Mouse (Mus musculus) limb, embryonic 15.5 days (tissue): ENCODE data around the gene Apold1. TPM values are rescaled to one million over a fixed set of nuclear protein-coding genes. Genes with fewer than 3 reads are reported as not detected.

ENCODE experiments used
- ATAC-seq: fragments of 200-750 bp; cut with Nextera tagmentation; 2 replicates; pipeline ENCODE4 v1.8.0; 2017; ENCODE audit warnings: low read depth, moderate TSS enrichment; ENCODE audit not compliant: insufficient number of reproducible peaks, low FRiP score, low TSS enrichment
- H3K27ac ChIP-seq: fragments of 300-500 bp; sonication (generic); 2 replicates; pipeline ENCODE4 v1.5.1; 2015; ENCODE audit warnings: moderate library complexity, mild to moderate bottlenecking, inconsistent platforms
- H3K27me3 ChIP-seq: fragments of 300-500 bp; sonication (generic); 2 replicates; pipeline ENCODE4 v1.6.1; 2015; ENCODE audit warnings: inconsistent platforms
- H3K36me3 ChIP-seq: fragments of 300-500 bp; sonication (generic); 2 replicates; pipeline ENCODE4 v1.6.1; 2015; ENCODE audit warnings: inconsistent platforms
- H3K4me1 ChIP-seq: fragments of 300-500 bp; sonication (generic); 2 replicates; pipeline ENCODE4 v1.6.1; 2015; ENCODE audit warnings: inconsistent platforms
- H3K4me2 ChIP-seq: fragments of 300-500 bp; sonication (generic); 2 replicates; pipeline ENCODE4 v1.6.1; 2015; ENCODE audit warnings: mild to moderate bottlenecking, inconsistent platforms
- H3K4me3 ChIP-seq: fragments of 300-500 bp; sonication (generic); 2 replicates; pipeline ENCODE4 v1.5.1; 2015; ENCODE audit warnings: mild to moderate bottlenecking, inconsistent platforms
- H3K9ac ChIP-seq: fragments of 300-500 bp; sonication (generic); 2 replicates; pipeline ENCODE4 v1.6.1; 2015; ENCODE audit warnings: inconsistent platforms
- H3K9me3 ChIP-seq: fragments of 300-500 bp; sonication (generic); 2 replicates; pipeline ENCODE4 v1.6.1; 2016; ENCODE audit warnings: inconsistent platforms
- WGBS: fragments of 180-500 bp; shearing (Covaris S2); methylation state at CpG from one replicate; pipeline ENCODE4 v1.1.7; 2015; 5-methylcytosine and 5-hydroxymethylcytosine counted together
- polyA plus RNA-seq: library from polyadenylated mRNA; unstranded; fragments of >200 nt; fragmentation: Nextera tagmentation; extraction: Ambion mirVana; gene quantifications from 2 replicates; pipeline ENCODE4 v1.2.1, GENCODE M21; 2015

The Apold1 gene
- polyA plus RNA-seq, 1 experiment from 2014 or later, result 5.4 TPM

DNA sequence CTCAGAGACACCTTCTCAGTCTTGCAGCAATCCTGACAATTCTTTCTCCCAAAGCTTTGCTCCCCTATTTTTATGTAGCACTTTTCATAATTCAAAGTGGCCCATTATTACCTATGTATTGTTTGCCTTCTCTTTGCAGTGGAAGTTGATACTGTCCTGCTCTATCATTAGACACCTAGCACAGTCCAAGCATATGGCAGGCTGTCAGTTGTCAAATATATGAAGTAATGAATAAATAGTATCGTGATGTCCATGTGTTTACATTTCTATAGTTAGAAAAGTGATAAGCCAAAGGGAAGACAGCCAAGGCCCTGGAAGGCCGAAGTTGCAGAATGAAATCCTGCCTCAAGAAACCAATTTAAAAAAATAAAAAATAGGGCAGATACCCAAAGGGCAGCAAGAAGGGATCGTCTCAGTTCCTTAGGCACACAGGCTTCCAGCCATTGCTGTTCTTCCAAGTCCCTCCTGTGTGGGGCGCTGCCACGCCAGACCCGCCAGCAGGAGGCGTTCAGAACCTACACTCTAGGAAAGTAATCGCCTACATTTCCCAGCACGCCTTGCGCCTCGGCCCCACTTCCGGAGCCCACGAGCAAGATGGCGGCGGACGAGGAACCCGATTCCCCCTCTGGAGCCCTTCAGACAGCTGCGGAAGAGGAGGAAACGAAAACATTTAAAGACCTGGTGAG, 29.7 kb downstream of the Apold1 start, which contains the start of gene Ddx47:
Ddx47 (plus strand) TSS at position 565 of the 686 bp plus-strand sequence.
- ATAC-seq, result peak; percentile 84
- peak within 1 kb of the TSS; percentile 69 for H3K4me2 ChIP-seq
- H3K4me3 ChIP-seq, result peak within 1 kb of the TSS; percentile 70
- WGBS, result 4% methylated on average over 19 of the region's 19 CpGs
- peaks cover 8% of the 10 kb centered on the region for H3K4me1 ChIP-seq
- H3K9me3 ChIP-seq, result no peaks in the 10 kb centered on the region
- no peaks in the 10 kb centered on the region for H3K27me3 ChIP-seq
- peak within 1 kb of the TSS; percentile 9; the same call in 1 of the 2 replicates for H3K27ac ChIP-seq
- H3K9ac ChIP-seq, result peak within 1 kb of the TSS; percentile 77
- H3K36me3 ChIP-seq, result peaks cover 28% of the 10 kb centered on the region

DNA sequence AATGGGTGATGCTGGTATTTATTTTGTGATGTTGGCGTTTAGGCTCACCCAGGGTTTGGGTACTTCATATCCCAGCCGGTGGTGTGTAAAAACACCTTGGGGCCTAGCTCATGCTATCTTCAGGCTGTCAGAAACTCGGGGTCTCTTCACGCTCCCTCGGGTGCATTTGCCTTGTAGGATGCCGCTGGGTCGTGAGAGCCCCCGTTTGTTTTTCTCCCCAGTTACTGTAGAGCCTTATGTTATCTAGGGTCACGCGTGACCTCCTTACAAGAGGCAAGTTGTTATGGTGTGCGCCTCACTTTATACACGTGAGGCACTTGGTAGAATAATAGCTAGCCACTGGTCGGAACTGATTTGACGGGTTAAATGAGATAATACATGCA, 30.2 kb downstream of the Apold1 start:
- Histone ChIP-seq H3K27ac (peak overlapping the region; percentile 9; the same call in 1 of the 2 replicates), H3K4me2 (peak overlapping the region; percentile 69), H3K9ac (peak overlapping the region; percentile 77), H3K4me3 (peak overlapping the region; percentile 70), H3K36me3 (peaks cover 33% of the 10 kb centered on the region), H3K9me3 (no peaks in the 10 kb centered on the region), H3K27me3 (no peaks in the 10 kb centered on the region), H3K4me1 (peaks cover 8% of the 10 kb centered on the region)
- WGBS, result 1% methylated on average over 14 of the region's 14 CpGs
- ATAC-seq, result no peak

DNA sequence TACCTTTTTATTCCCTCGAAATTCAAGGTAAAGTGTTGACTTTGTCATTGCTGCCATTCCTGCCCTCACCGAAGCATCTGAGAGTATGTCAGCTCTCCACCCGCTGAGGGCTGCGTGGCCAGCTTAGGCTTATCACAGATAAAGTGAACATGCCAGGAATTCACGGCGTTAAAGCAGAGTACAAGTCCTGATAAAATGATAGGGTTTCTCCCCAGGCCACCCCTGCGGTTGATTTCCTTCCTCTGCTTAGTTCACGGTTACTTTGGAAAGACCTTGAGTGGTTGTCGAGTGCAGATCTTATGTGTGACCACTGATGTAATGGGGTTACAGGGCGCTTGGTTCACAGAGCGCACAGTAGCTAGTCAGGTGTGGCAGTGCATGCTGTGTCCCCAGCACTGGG, 35.7 kb downstream of the Apold1 start:
- no peak for ATAC-seq
- WGBS, result 96% methylated on average over 11 of the region's 11 CpGs
- H3K4me2 ChIP-seq, result no peak overlapping the region
- no peak overlapping the region for H3K27ac ChIP-seq
- H3K4me3 ChIP-seq, result no peak overlapping the region
- H3K9me3 ChIP-seq, result no peaks in the 10 kb centered on the region
- no peaks in the 10 kb centered on the region for H3K27me3 ChIP-seq
- peaks cover 4% of the 10 kb centered on the region for H3K4me1 ChIP-seq
- H3K9ac ChIP-seq, result no peak overlapping the region
- H3K36me3 ChIP-seq, result peaks cover 86% of the 10 kb centered on the region

DNA sequence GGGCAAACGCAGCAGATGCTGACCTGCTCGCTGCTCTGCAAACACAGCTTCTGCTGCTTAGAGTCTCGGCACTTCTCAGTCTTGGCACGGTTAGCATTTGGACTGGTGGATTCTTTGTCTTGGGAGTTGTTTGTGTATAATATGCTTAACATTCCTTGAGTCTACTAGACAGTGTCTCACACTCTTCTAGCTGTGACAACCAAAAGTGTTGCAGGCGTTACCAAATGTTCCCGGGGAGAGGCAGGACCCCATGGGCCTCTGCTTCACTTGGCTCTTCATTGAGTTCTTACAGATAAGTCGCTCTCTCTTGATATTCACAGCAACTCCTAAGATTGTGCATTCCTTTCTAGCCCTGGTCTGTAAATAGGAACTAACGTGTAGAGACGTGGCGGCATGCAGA, 38.0 kb downstream of the Apold1 start:
- H3K9ac ChIP-seq, result no peak overlapping the region
- H3K27me3 ChIP-seq, result no peaks in the 10 kb centered on the region
- H3K4me2 ChIP-seq, result no peak overlapping the region
- no peaks in the 10 kb centered on the region for H3K4me1 ChIP-seq
- ATAC-seq, result no peak
- WGBS, result 95% methylated on average over 10 of the region's 10 CpGs
- H3K36me3 ChIP-seq, result peaks cover 96% of the 10 kb centered on the region
- no peak overlapping the region for H3K4me3 ChIP-seq
- H3K27ac ChIP-seq, result no peak overlapping the region
- no peaks in the 10 kb centered on the region for H3K9me3 ChIP-seq

DNA sequence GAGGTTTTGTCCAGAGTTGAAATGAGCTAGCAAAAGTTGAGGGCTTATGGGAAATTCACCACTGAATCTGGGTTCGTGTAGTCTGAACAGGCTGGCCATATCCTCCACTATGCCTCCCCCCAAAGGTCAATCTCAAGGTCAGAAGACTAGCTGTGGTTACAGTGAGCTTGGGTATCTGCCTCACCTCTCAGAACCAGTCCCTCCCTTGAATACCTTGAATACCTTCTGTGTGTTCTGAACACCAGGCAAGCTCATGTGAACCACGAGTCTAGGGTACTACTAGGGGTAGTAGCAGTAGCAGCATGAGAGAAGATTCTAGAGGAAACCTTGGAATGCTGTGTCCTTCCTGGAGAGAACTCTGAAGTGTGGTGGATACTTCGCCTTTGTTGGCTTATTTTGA, 40.1 kb downstream of the Apold1 start:
- no peak for ATAC-seq
- Histone ChIP-seq H3K4me2 (no peak overlapping the region), H3K4me3 (no peak overlapping the region), H3K9ac (no peak overlapping the region), H3K9me3 (no peaks in the 10 kb centered on the region), H3K36me3 (peaks cover 76% of the 10 kb centered on the region), H3K27me3 (no peaks in the 10 kb centered on the region), H3K4me1 (no peaks in the 10 kb centered on the region), H3K27ac (no peak overlapping the region)
- WGBS, result 92% methylated on average over 3 of the region's 3 CpGs

DNA sequence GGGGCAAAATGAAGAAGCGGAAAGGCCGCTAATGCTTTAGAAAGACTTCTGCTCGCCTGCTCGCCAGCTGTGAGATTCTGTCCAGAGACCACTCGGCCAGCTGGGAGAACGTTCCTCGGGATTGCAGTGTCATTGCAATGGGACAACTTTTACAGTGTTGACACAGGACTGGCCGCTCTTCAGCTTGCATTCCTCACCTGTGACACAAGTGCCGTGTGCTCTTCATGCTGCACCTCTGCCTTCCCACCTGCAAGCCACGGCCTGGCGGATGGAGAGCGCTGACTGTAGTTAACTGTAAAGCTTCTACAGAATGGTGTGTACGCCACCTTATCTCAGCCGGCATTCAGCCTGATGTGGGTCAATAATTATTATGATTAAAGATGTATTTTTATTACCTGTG, 41.9 kb downstream of the Apold1 start:
- 92% methylated on average over 14 of the region's 14 CpGs for WGBS
- ATAC-seq, result no peak
- Histone ChIP-seq H3K4me1 (no peaks in the 10 kb centered on the region), H3K4me2 (no peak overlapping the region), H3K36me3 (peaks cover 58% of the 10 kb centered on the region), H3K9ac (no peak overlapping the region), H3K9me3 (no peaks in the 10 kb centered on the region), H3K4me3 (no peak overlapping the region), H3K27me3 (no peaks in the 10 kb centered on the region), H3K27ac (no peak overlapping the region)

DNA sequence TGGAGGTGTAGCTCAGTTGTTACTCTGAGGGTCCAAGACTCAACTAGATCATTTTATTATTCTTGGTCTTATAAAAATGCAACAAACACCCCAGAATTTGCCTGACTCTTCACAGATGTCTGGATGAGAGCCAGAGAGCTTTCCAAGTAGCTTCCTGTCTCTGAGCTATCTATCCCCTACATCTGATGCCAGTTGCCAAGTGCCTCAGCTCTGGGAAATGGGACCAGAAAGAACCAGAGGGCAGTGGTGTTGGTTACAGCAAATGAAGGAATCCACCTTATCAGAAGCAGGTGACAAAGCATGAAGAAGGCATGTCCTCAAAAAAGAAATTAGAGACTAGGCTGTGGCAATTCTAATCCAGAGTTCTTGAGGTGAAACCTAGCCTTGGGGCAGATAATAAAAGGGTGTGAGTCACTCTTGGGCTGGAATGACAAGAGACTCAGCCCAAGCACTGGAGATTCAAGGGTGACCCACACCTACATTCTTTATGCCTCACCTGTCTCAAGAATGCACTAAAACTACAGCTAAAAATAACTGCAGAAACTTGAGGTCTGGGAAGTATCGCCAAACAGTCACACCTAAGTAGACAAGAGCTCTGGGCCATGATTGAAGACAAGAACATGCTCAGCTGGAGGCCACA, 43.4 kb downstream of the Apold1 start:
- Histone ChIP-seq H3K27me3 (no peaks in the 10 kb centered on the region), H3K4me2 (no peak overlapping the region), H3K36me3 (peaks cover 44% of the 10 kb centered on the region), H3K4me1 (no peaks in the 10 kb centered on the region), H3K4me3 (no peak overlapping the region), H3K9ac (no peak overlapping the region), H3K27ac (no peak overlapping the region), H3K9me3 (no peaks in the 10 kb centered on the region)
- no peak for ATAC-seq
- 67% methylated on average over 1 of the region's 1 CpGs for WGBS

DNA sequence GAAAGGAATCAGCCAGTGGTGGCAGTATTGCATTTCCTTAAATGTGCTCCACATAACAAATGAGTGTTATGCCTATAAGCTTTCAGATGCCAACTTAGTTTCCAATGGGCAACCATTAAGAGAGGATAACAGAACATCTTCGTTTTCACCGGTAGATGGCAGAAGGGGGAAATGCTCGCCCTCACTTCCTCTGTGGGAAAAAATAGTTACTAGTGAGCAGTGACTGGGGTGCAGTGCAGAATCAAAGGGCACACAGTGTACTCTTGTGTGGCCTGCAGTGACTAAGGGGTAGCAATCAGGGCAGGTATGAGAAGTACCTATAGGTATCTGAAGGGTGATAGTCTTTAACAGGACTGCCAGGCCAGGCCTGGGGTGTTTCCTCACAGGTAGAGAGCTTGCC, 44.7 kb downstream of the Apold1 start:
- no peak for ATAC-seq

DNA sequence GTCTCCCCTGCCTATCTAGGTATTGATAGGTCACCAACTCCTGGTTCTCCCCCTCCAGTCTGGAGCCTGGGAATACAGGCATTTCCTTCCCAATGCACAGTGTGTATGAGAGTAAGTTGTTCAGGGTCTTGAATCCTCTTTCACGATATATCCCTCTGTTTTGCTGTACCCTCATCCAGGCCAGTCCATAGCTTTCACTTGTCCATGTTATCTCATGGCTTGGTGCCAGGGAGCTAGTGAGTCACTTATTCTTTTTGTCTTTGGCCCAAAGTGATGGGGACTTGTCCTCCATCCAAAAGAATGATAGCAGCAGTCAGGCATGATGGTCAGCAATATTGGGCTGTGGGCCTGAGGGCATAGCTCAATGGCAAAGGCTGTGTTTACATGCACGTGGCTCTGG, 45.2 kb downstream of the Apold1 start:
- no peak overlapping the region for H3K27ac ChIP-seq
- no peaks in the 10 kb centered on the region for H3K9me3 ChIP-seq
- H3K4me2 ChIP-seq, result no peak overlapping the region
- H3K36me3 ChIP-seq, result peaks cover 25% of the 10 kb centered on the region
- ATAC-seq, result no peak
- 82% methylated on average over 2 of the region's 2 CpGs for WGBS
- no peaks in the 10 kb centered on the region for H3K4me1 ChIP-seq
- no peak overlapping the region for H3K9ac ChIP-seq
- no peaks in the 10 kb centered on the region for H3K27me3 ChIP-seq
- no peak overlapping the region for H3K4me3 ChIP-seq

More for the DNA sequence above, 44.7 kb downstream of the Apold1 start:
- no peak overlapping the region for H3K27ac ChIP-seq
- H3K9ac ChIP-seq, result no peak overlapping the region
- no peak overlapping the region for H3K4me2 ChIP-seq
- no peaks in the 10 kb centered on the region for H3K9me3 ChIP-seq
- H3K36me3 ChIP-seq, result peaks cover 31% of the 10 kb centered on the region
- no peak overlapping the region for H3K4me3 ChIP-seq
- WGBS, result 9% methylated on average over 3 of the region's 3 CpGs
- no peaks in the 10 kb centered on the region for H3K4me1 ChIP-seq
- H3K27me3 ChIP-seq, result no peaks in the 10 kb centered on the region

DNA sequence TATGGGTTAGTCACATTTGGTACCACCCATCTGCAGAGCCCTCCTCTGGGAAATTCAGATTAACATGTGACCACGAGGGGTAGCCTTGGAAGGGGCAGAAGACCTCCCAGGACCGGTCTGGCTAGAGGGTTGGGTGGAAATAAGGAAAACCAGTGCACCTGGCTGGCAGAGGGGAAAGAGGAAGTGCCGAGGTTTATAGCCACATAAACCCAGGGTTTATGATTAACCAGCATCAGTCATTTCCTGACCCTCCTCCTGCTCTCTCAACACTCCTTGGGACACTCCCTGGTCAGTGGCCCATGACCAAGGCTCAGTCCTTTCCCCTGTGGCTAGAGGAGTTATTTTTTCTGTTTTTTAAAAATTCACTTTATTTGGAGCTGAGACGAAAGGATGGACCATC, 47.7 kb downstream of the Apold1 start:
- no peaks in the 10 kb centered on the region for H3K9me3 ChIP-seq
- ATAC-seq, result no peak
- H3K4me1 ChIP-seq, result no peaks in the 10 kb centered on the region
- H3K27me3 ChIP-seq, result no peaks in the 10 kb centered on the region
- H3K9ac ChIP-seq, result no peak overlapping the region
- no peak overlapping the region for H3K4me2 ChIP-seq
- H3K27ac ChIP-seq, result no peak overlapping the region
- H3K4me3 ChIP-seq, result no peak overlapping the region
- peaks cover 2% of the 10 kb centered on the region for H3K36me3 ChIP-seq
- 34% methylated on average over 4 of the region's 4 CpGs for WGBS
